Mouse (Mus musculus) embryonic facial prominence, embryonic 13.5 days (tissue): ENCODE data around the gene Foxp1. TPM values are rescaled to one million over a fixed set of nuclear protein-coding genes. Genes with fewer than 3 reads are reported as not detected.

Experiments used
- ATAC-seq: fragments of 200-750 bp; cut with Nextera tagmentation; 2 replicates; pipeline ENCODE4 v1.8.0; 2017; ENCODE audit warnings: low read depth; ENCODE audit not compliant: insufficient number of reproducible peaks, insufficient read depth, low FRiP score, low TSS enrichment
- H3K27ac ChIP-seq: fragments of 300-500 bp; sonication (generic); 2 replicates; pipeline ENCODE4 v1.5.1; 2015; ENCODE audit warnings: moderate library complexity, mild to moderate bottlenecking, inconsistent platforms
- H3K27me3 ChIP-seq: fragments of 300-500 bp; sonication (generic); 2 replicates; pipeline ENCODE4 v1.6.1; 2015; ENCODE audit warnings: mild to moderate bottlenecking, inconsistent platforms
- H3K36me3 ChIP-seq: fragments of 300-500 bp; sonication (generic); 2 replicates; pipeline ENCODE4 v1.6.1; 2015; ENCODE audit warnings: mild to moderate bottlenecking, inconsistent platforms
- H3K4me1 ChIP-seq: fragments of 300-500 bp; sonication (generic); 2 replicates; pipeline ENCODE4 v1.6.1; 2015; ENCODE audit warnings: inconsistent platforms
- H3K4me2 ChIP-seq: fragments of 300-500 bp; sonication (generic); 2 replicates; pipeline ENCODE4 v1.6.1; 2015; ENCODE audit warnings: moderate library complexity, mild to moderate bottlenecking, inconsistent platforms
- H3K4me3 ChIP-seq: fragments of 300-500 bp; sonication (generic); 2 replicates; pipeline ENCODE4 v1.5.1; 2015; ENCODE audit warnings: mild to moderate bottlenecking, inconsistent platforms
- H3K9ac ChIP-seq: fragments of 300-500 bp; sonication (generic); 2 replicates; pipeline ENCODE4 v1.6.1; 2015; ENCODE audit warnings: mild to moderate bottlenecking, inconsistent platforms
- H3K9me3 ChIP-seq: fragments of 300-500 bp; sonication (generic); 2 replicates; pipeline ENCODE4 v1.6.1; 2016; ENCODE audit warnings: inconsistent platforms
- WGBS: fragments of 180-500 bp; shearing (Covaris S2); methylation state at CpG from one replicate; pipeline ENCODE4 v1.1.7; 2015; ENCODE audit warnings: mixed read lengths; 5-methylcytosine and 5-hydroxymethylcytosine counted together
- polyA plus RNA-seq: library from polyadenylated mRNA; unstranded; fragments of >200 nt; fragmentation: Nextera tagmentation; extraction: Ambion mirVana; gene quantifications from 2 replicates; pipeline ENCODE4 v1.2.1, GENCODE M21; 2015

The Foxp1 gene
- polyA plus RNA-seq, 1 experiment from 2014 or later, result 66.7 TPM

- H3K36me3 ChIP-seq, result no peaks in the 10 kb centered on the region
- H3K27me3 ChIP-seq, result no peaks in the 10 kb centered on the region
- H3K4me3 ChIP-seq, result no peak overlapping the region
- H3K9ac ChIP-seq, result no peak overlapping the region
- H3K4me1 ChIP-seq, result 0 out of 2 replicates have a peak, but pooled peaks cover 5% of the 10 kb centered on the region
- no peaks in the 10 kb centered on the region for H3K9me3 ChIP-seq
- no peak overlapping the region for H3K27ac ChIP-seq
- no peak for ATAC-seq
- H3K4me2 ChIP-seq, result no peak overlapping the region
- WGBS, result 90% methylated on average over 12 of the region's 12 CpGs
Observed at GRCm38 (mm10) chr6:99043932-99044664, 478.4 kb downstream of the Foxp1 start.

DNA sequence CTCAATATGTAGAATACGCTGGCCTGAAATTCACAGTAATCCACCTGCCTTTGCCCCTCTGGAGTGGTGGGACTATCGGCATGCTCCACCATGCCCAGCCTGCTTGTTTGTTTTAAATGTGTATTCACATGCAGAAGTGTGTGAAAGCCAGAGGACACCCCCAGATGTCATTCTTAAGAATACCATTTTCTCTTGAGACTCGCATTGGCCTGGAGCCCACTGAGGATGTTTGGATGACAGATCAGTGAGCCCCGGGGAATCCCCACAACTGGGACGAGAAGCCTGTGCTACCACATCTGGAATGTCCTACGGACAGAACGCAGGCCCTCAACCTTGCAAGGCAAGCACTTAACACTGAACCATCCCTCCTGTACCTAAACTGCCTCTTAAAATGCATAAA lies 479.3 kb downstream of the Foxp1 start:
- 68% methylated on average over 7 of the region's 7 CpGs for WGBS
- Histone ChIP-seq H3K9ac (no peak overlapping the region), H3K9me3 (no peaks in the 10 kb centered on the region), H3K36me3 (no peaks in the 10 kb centered on the region), H3K4me1 (0 out of 2 replicates have a peak, but pooled peaks cover 5% of the 10 kb centered on the region), H3K27ac (no peak overlapping the region), H3K4me2 (no peak overlapping the region), H3K4me3 (no peak overlapping the region), H3K27me3 (no peaks in the 10 kb centered on the region)
- no peak for ATAC-seq

- 0 out of 2 replicates have a peak, but pooled peaks cover 5% of the 10 kb centered on the region for H3K4me1 ChIP-seq
- H3K4me2 ChIP-seq, result no peak overlapping the region
- no peak for ATAC-seq
- H3K9me3 ChIP-seq, result no peaks in the 10 kb centered on the region
- H3K27ac ChIP-seq, result no peak overlapping the region
- no peak overlapping the region for H3K9ac ChIP-seq
- WGBS, result 81% methylated on average over 6 of the region's 6 CpGs
- H3K36me3 ChIP-seq, result no peaks in the 10 kb centered on the region
- H3K27me3 ChIP-seq, result no peaks in the 10 kb centered on the region
- no peak overlapping the region for H3K4me3 ChIP-seq
Observed at GRCm38 (mm10) chr6:99042175-99042954, 480.2 kb downstream of the Foxp1 start.

GRCm38 (mm10) chr6:99038977-99039376 lies 483.5 kb downstream of the Foxp1 start:
- no peak for ATAC-seq
- H3K4me1 ChIP-seq, result 0 out of 2 replicates have a peak, but pooled peaks cover 5% of the 10 kb centered on the region
- H3K27ac ChIP-seq, result no peak overlapping the region
- WGBS, result 80% methylated on average over 2 of the region's 2 CpGs
- H3K9ac ChIP-seq, result no peak overlapping the region
- no peak overlapping the region for H3K4me3 ChIP-seq
- H3K9me3 ChIP-seq, result no peaks in the 10 kb centered on the region
- H3K36me3 ChIP-seq, result no peaks in the 10 kb centered on the region
- no peak overlapping the region for H3K4me2 ChIP-seq
- H3K27me3 ChIP-seq, result no peaks in the 10 kb centered on the region

- WGBS, result 75% methylated on average over 8 of the region's 8 CpGs
- ATAC-seq, result no peak
Observed at GRCm38 (mm10) chr6:99035459-99036375, 486.8 kb downstream of the Foxp1 start.

GRCm38 (mm10) chr6:99033062-99033461 lies 489.5 kb downstream of the Foxp1 start:
- peaks cover 28% of the 10 kb centered on the region for H3K27me3 ChIP-seq
- WGBS, result 41% methylated on average over 6 of the region's 6 CpGs
- H3K9ac ChIP-seq, result no peak overlapping the region
- no peak overlapping the region for H3K27ac ChIP-seq
- no peak overlapping the region for H3K4me2 ChIP-seq
- H3K4me1 ChIP-seq, result peaks cover 5% of the 10 kb centered on the region
- H3K9me3 ChIP-seq, result no peaks in the 10 kb centered on the region
- H3K4me3 ChIP-seq, result no peak overlapping the region
- ATAC-seq, result no peak
- no peaks in the 10 kb centered on the region for H3K36me3 ChIP-seq

More at GRCm38 (mm10) chr6:99035459-99036375, 486.8 kb downstream of the Foxp1 start:
- Histone ChIP-seq H3K27ac (no peak overlapping the region), H3K4me2 (no peak overlapping the region), H3K4me1 (no peaks in the 10 kb centered on the region), H3K4me3 (no peak overlapping the region), H3K9ac (no peak overlapping the region), H3K27me3 (peaks cover 14% of the 10 kb centered on the region), H3K36me3 (no peaks in the 10 kb centered on the region), H3K9me3 (no peaks in the 10 kb centered on the region)

GRCm38 (mm10) chr6:99031321-99031903 lies 491.1 kb downstream of the Foxp1 start:
- Histone ChIP-seq H3K36me3 (no peaks in the 10 kb centered on the region), H3K9me3 (no peaks in the 10 kb centered on the region), H3K27ac (no peak overlapping the region), H3K4me1 (peaks cover 15% of the 10 kb centered on the region), H3K4me2 (no peak overlapping the region), H3K4me3 (no peak overlapping the region), H3K9ac (no peak overlapping the region), H3K27me3 (peaks cover 33% of the 10 kb centered on the region)
- WGBS, result 75% methylated on average over 9 of the region's 9 CpGs
- ATAC-seq, result no peak

DNA sequence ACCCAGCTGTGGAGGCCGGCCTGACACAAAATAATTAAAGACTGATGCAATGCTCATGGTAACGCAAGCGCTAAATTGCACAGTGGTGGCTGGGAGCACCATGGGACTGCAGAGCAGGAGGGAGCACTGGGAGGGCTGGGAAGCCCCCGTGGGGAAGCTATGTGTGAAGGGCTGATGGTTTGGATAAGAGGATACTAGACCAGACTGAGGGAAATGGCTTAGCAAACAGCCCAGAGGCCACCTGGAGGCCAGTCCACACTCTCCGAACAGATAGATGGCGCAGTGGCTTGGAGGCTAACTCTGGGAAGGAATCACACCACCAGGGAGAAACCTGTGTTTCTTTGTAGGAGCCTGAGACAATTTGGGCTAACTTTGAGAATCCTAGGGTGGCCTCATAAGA lies 492.3 kb downstream of the Foxp1 start:
- Histone ChIP-seq H3K27me3 (peaks cover 42% of the 10 kb centered on the region), H3K9ac (no peak overlapping the region), H3K4me1 (peaks cover 24% of the 10 kb centered on the region), H3K4me2 (no peak overlapping the region), H3K36me3 (no peaks in the 10 kb centered on the region), H3K4me3 (no peak overlapping the region), H3K27ac (no peak overlapping the region), H3K9me3 (no peaks in the 10 kb centered on the region)
- no peak for ATAC-seq
- 34% methylated on average over 6 of the region's 6 CpGs for WGBS

DNA sequence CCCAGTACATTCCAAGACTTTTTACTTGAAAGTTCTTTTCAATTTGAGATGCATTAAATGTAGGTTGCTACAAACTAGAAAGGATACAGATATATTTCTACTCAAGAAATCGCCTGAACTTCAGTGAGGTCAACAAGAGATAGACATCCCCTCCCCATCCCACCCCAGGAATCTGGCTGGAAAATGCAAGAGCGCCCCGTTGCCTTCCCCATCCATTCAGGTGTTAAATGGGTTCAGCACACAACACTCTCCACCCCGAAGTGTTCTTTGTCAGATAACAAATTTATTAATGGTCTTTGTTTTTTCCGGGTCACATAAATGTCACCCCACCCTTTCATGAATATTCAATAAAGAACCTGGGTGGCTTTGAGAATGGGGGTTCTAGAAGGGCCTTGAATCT lies 493.1 kb downstream of the Foxp1 start:
- WGBS, result 29% methylated on average over 5 of the region's 5 CpGs
- no peak for ATAC-seq

GRCm38 (mm10) chr6:99028989-99029305 lies 493.6 kb downstream of the Foxp1 start:
- no peak for ATAC-seq
- Histone ChIP-seq H3K27me3 (peaks cover 51% of the 10 kb centered on the region), H3K36me3 (no peaks in the 10 kb centered on the region), H3K9me3 (no peaks in the 10 kb centered on the region), H3K9ac (peak overlapping the region; percentile 81), H3K4me2 (peak overlapping the region; percentile 88), H3K4me3 (peak overlapping the region; percentile 64), H3K4me1 (peaks cover 36% of the 10 kb centered on the region), H3K27ac (peak overlapping the region; percentile 87; the same call in 1 of the 2 replicates)
- 3% methylated on average over 6 of the region's 6 CpGs for WGBS

More for the DNA sequence above, 493.1 kb downstream of the Foxp1 start:
- H3K9ac ChIP-seq, result no peak overlapping the region
- H3K27me3 ChIP-seq, result peaks cover 46% of the 10 kb centered on the region
- H3K36me3 ChIP-seq, result no peaks in the 10 kb centered on the region
- peaks cover 31% of the 10 kb centered on the region for H3K4me1 ChIP-seq
- no peak overlapping the region for H3K4me2 ChIP-seq
- no peak overlapping the region for H3K4me3 ChIP-seq
- H3K9me3 ChIP-seq, result no peaks in the 10 kb centered on the region
- H3K27ac ChIP-seq, result no peak overlapping the region
